Mouse (Mus musculus): Measurements from ENCODE around the gene Nmnat1. TPM values are rescaled to one million over a fixed set of nuclear protein-coding genes. Genes with fewer than 3 reads are reported as not detected.
"Not testable (repeated sequence)": the region's sequence is repeated elsewhere in the genome, so short reads cannot be mapped to it uniquely, and the experiment has no call there.

The Nmnat1 gene
- polyA plus RNA-seq, 1 experiment from 2014 or later, result 8.7 TPM

GRCm38 (mm10) chr4:149457163-149457562 is 27.8 kb downstream of the Nmnat1 start:
- not testable (repeated sequence) for H3K4me3 ChIP-seq; ATAC-seq (ENCODE audit: low read depth); H3K27me3 ChIP-seq; H3K9ac ChIP-seq; H3K9me3 ChIP-seq; H3K4me1 ChIP-seq (replicated peaks); H3K4me2 ChIP-seq; H3K27ac ChIP-seq (replicated peaks); H3K36me3 ChIP-seq
- 87% methylated on average over 27 of the region's 27 CpGs for WGBS

- Histone ChIP-seq H3K27me3 (no peaks in the 10 kb centered on the region), H3K4me2 (no peak within 1 kb of the TSS), H3K4me1 (replicated peaks) (no peaks in the 10 kb centered on the region; the same call in 1 of the 2 replicates), H3K9me3 (no peaks in the 10 kb centered on the region), H3K4me3 (no peak within 1 kb of the TSS), H3K9ac (no peak within 1 kb of the TSS), H3K36me3 (no peaks in the 10 kb centered on the region), H3K27ac (replicated peaks) (no peak within 1 kb of the TSS)
- WGBS, result 58% methylated on average over 8 of the region's 8 CpGs
- ATAC-seq (ENCODE audit: low read depth), result no peak
These were observed 30.1 kb downstream of the Nmnat1 start, which contains the start of gene Rbp7 for GRCm38 (mm10) chr4:149454879-149455278. Gene Rbp7, minus strand, starts transcription at chr4:149454978.

DNA sequence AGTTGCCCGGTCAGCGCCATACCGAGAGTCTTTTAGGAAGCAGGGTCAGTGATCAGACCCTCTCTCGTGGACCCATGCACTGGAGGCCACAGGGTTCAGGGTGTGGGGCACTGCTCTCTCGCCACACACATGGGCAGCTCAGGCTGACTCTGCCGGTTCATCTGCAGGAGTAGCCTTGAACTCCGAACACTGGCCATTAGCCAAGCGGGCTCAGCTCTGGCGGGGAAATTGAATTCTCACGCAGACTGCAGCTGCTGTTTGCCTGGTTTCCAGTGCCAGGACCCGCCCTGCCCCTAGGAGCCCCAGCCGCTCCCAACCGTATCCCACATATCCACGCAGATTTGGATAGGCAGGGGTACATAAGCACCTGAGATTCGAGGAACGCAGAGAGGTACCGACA is 30.7 kb downstream of the Nmnat1 start:
- WGBS, result 88% methylated on average over 17 of the region's 17 CpGs
- H3K4me2 ChIP-seq, result no peak overlapping the region

GRCm38 (mm10) chr4:149453656-149454055 is 31.3 kb downstream of the Nmnat1 start:
- no peak overlapping the region for H3K27ac ChIP-seq (replicated peaks)
- no peaks in the 10 kb centered on the region for H3K27me3 ChIP-seq
- H3K9me3 ChIP-seq, result no peaks in the 10 kb centered on the region
- WGBS, result 92% methylated on average over 4 of the region's 4 CpGs
- no peak for ATAC-seq (ENCODE audit: low read depth)
- H3K4me2 ChIP-seq, result no peak overlapping the region
- H3K4me3 ChIP-seq, result no peak overlapping the region
- H3K9ac ChIP-seq, result no peak overlapping the region
- no peaks in the 10 kb centered on the region for H3K36me3 ChIP-seq
- H3K4me1 ChIP-seq (replicated peaks), result no peaks in the 10 kb centered on the region; the same call in 1 of the 2 replicates

More for the DNA sequence above, 30.7 kb downstream of the Nmnat1 start:
- H3K9ac ChIP-seq, result no peak overlapping the region
- H3K27me3 ChIP-seq, result no peaks in the 10 kb centered on the region
- H3K4me1 ChIP-seq (replicated peaks), result no peaks in the 10 kb centered on the region; the same call in 1 of the 2 replicates
- no peaks in the 10 kb centered on the region for H3K9me3 ChIP-seq
- H3K27ac ChIP-seq (replicated peaks), result no peak overlapping the region
- no peak overlapping the region for H3K4me3 ChIP-seq
- no peaks in the 10 kb centered on the region for H3K36me3 ChIP-seq
- no peak for ATAC-seq (ENCODE audit: low read depth)

DNA sequence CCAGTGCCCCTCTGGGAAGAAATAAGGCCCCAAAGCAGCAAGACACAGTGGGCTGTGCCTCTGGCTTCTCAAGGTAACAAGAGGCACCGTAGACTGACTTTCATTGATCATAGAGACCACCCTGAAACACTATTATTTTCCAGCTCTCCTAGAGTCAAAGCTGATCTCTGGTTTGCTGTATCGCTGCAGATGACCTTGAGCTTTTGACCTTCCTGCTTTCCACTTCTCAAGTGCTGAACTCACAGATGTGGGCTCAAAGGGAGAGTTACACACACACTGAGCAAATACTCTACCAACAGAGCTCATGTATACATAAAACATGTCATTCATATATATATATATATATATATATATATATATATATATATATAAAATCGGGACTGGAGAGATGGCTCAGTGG is 34.4 kb downstream of the Nmnat1 start:
- Histone ChIP-seq H3K27ac (replicated peaks) (no peak overlapping the region), H3K4me2 (no peak overlapping the region), H3K36me3 (no peaks in the 10 kb centered on the region), H3K27me3 (no peaks in the 10 kb centered on the region), H3K4me1 (replicated peaks) (peaks cover 8% of the 10 kb centered on the region), H3K9me3 (no peaks in the 10 kb centered on the region), H3K4me3 (no peak overlapping the region), H3K9ac (no peak overlapping the region)
- WGBS, result 89% methylated on average over 3 of the region's 3 CpGs
- no peak for ATAC-seq (ENCODE audit: low read depth)

- Histone ChIP-seq H3K4me3 (no peak overlapping the region), H3K9ac (peak overlapping the region; percentile 75), H3K4me1 (replicated peaks) (peaks cover 21% of the 10 kb centered on the region), H3K27me3 (no peaks in the 10 kb centered on the region), H3K36me3 (no peaks in the 10 kb centered on the region), H3K9me3 (no peaks in the 10 kb centered on the region), H3K27ac (replicated peaks) (peak overlapping the region; percentile 97), H3K4me2 (peak overlapping the region; percentile 56)
- WGBS, result 40% methylated on average over 1 of the region's 1 CpGs
- no peak for ATAC-seq (ENCODE audit: low read depth)
These were observed 38.7 kb downstream of the Nmnat1 start for GRCm38 (mm10) chr4:149446309-149446708.

DNA sequence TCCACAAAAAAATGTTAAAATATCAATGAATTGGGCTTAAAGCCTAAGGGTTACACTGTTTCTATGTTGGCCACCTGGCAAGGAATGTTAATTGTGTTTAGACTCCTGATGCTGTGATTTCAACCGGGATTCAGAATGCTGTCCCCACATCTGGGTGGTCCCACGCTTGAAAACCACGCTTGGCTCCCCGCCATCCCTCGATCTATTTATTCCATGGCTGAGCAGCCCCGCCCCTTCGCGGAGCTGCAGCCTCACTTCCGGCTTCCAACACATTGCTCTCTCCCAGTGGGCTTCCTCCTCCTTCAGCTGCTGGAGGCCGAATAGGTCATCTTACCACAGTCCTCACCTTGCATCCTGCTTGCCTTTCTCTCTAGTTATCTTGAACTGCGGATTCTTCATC is 39.1 kb downstream of the Nmnat1 start:
- WGBS, result 1% methylated on average over 11 of the region's 11 CpGs
- peak overlapping the region; percentile 75 for H3K9ac ChIP-seq
- ATAC-seq (ENCODE audit: low read depth), result peak; percentile 72

DNA sequence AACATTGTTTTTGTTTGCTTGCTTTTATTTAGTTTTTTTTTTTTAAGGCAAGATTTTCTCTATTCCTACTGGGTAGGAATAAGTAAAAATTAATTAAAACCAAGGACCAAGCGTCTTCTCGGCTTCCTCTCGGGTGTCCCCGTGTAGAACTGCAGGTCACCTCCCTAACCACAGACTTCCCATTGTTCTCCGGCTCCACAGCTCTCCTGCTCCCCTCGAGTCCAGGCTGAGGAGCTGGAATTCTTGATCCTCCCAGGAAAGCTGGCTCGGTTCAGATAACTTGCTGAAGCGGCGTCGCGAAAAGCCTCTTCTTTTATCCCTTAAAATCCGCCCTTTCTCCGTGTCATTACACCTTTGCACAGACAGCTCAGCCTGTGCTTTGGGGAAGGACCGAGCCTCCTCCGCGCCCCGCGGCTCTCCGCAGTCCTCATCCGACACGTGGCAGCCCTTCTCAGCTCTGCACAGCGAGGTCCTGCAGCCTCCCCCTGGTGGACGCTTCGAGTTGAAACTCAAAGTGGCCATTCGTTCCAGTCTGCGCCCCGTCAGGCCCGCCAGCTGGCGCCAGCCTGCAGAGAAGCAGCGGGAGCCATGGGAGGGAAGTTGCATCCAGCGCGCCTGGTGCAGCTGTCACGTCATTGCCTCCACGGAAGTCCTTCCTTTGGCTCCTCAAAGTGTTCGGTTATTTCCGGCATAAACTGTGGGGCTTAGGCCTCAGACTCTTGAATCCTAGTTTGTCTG is 39.9 kb downstream of the Nmnat1 start:
- Histone ChIP-seq H3K4me2 (peak overlapping the region; percentile 56), H3K9me3 (no peaks in the 10 kb centered on the region), H3K27me3 (no peaks in the 10 kb centered on the region), H3K4me3 (peak overlapping the region; percentile 37), H3K9ac (peak overlapping the region; percentile 75), H3K27ac (replicated peaks) (peak overlapping the region; percentile 97), H3K4me1 (replicated peaks) (peaks cover 21% of the 10 kb centered on the region), H3K36me3 (no peaks in the 10 kb centered on the region)
- ATAC-seq (ENCODE audit: low read depth), result peak; percentile 98
- WGBS, result under 1% methylated on average over 36 of the region's 36 CpGs

More for the DNA sequence above, 39.1 kb downstream of the Nmnat1 start:
- peaks cover 21% of the 10 kb centered on the region for H3K4me1 ChIP-seq (replicated peaks)
- H3K4me3 ChIP-seq, result peak overlapping the region; percentile 37
- H3K27me3 ChIP-seq, result no peaks in the 10 kb centered on the region
- H3K27ac ChIP-seq (replicated peaks), result peak overlapping the region; percentile 97
- no peaks in the 10 kb centered on the region for H3K36me3 ChIP-seq
- H3K9me3 ChIP-seq, result no peaks in the 10 kb centered on the region
- peak overlapping the region; percentile 56 for H3K4me2 ChIP-seq

- H3K36me3 ChIP-seq, result no peaks in the 10 kb centered on the region
- peak overlapping the region; percentile 56 for H3K4me2 ChIP-seq
- H3K9ac ChIP-seq, result peak overlapping the region; percentile 75
- H3K9me3 ChIP-seq, result no peaks in the 10 kb centered on the region
- peak overlapping the region; percentile 37; the same call in 1 of the 2 replicates for H3K4me3 ChIP-seq
- H3K4me1 ChIP-seq (replicated peaks), result peaks cover 21% of the 10 kb centered on the region
- H3K27me3 ChIP-seq, result no peaks in the 10 kb centered on the region
- WGBS, result 75% methylated on average over 1 of the region's 1 CpGs
- ATAC-seq (ENCODE audit: low read depth), result no peak
- H3K27ac ChIP-seq (replicated peaks), result peak overlapping the region; percentile 97
These were observed 40.5 kb downstream of the Nmnat1 start for GRCm38 (mm10) chr4:149444465-149444864.

DNA sequence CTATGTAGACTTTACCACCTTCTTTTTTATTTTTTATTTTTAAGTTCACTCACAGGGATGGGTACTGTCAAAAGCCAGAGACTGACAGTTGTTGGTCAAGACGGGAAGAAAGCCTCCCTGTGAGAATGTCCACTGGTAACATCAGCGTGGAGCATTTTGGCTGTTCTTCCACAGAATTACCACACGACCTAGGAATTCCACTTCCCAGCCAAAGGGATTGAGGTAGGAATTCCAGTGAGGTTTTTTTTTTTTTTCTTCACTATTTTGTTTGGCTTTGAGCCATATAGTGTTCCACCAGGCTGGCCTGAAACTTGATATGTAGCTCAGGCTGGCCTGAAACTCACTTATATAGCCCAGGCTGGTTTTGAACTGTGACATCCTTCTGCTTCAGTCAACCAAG is 42.6 kb downstream of the Nmnat1 start:
- no peak for ATAC-seq (ENCODE audit: low read depth)
- Histone ChIP-seq H3K9ac (no peak overlapping the region), H3K27me3 (no peaks in the 10 kb centered on the region), H3K9me3 (no peaks in the 10 kb centered on the region), H3K4me3 (no peak overlapping the region), H3K4me2 (no peak overlapping the region), H3K4me1 (replicated peaks) (peaks cover 21% of the 10 kb centered on the region), H3K27ac (replicated peaks) (no peak overlapping the region), H3K36me3 (no peaks in the 10 kb centered on the region)
- 71% methylated on average over 3 of the region's 3 CpGs for WGBS

DNA sequence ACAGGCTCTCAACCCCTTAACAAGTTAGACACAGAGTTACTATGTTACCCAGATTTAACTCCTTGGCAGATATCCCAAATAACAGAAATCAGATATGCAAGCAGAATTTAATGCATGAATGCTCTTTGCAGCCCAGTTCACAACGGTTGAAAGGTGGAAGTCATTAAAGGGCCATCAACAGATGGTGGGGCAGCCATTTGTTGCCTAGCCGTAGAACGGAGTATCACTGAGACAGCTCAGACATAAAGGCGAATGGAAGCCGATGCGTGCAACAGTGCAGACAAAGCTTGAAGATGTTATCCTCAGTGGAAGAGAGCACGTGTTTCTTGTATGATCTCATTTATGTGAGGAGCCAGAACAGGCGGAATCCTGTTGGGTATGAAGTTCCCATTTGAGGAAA is 44.4 kb downstream of the Nmnat1 start:
- WGBS, result 48% methylated on average over 8 of the region's 8 CpGs
- Histone ChIP-seq H3K4me3 (no peak overlapping the region), H3K27ac (replicated peaks) (no peak overlapping the region), H3K9ac (no peak overlapping the region), H3K4me1 (replicated peaks) (peaks cover 13% of the 10 kb centered on the region), H3K27me3 (no peaks in the 10 kb centered on the region), H3K36me3 (no peaks in the 10 kb centered on the region), H3K4me2 (no peak overlapping the region), H3K9me3 (no peaks in the 10 kb centered on the region)
- ATAC-seq (ENCODE audit: low read depth), result no peak

DNA sequence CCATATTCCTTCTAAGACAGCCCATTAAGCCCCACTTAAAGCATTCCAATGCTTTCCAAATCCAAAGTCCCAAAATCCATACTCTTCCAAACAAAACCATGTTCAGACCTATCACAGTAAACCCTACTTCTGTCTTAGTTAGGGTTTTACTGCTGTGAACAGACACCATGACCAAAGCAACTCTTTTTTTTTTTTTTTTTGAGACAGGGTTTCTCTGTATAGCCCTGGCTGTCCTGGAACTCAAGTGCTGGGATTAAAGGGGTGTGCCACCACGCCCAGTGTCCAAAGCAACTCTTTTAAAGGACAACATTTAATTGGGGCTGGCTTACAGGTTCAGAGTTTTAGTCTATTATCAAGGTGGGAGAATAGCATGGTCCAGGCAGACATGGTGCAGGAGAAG is 53.1 kb downstream of the Nmnat1 start:
- ATAC-seq (ENCODE audit: low read depth); H3K9ac ChIP-seq: not testable (repeated sequence)
- WGBS, result 80% methylated on average over 1 of the region's 1 CpGs

GRCm38 (mm10) chr4:149429592-149429991 is 55.4 kb downstream of the Nmnat1 start:
- Histone ChIP-seq H3K4me2 (no peak overlapping the region), H3K27me3 (no peaks in the 10 kb centered on the region), H3K9me3 (no peaks in the 10 kb centered on the region), H3K4me3 (no peak overlapping the region), H3K36me3 (no peaks in the 10 kb centered on the region), H3K9ac (no peak overlapping the region), H3K27ac (replicated peaks) (no peak overlapping the region), H3K4me1 (replicated peaks) (peaks cover 9% of the 10 kb centered on the region; the same call in 1 of the 2 replicates)
- ATAC-seq (ENCODE audit: low read depth), result no peak
- 87% methylated on average over 5 of the region's 5 CpGs for WGBS

More for the DNA sequence above, 53.1 kb downstream of the Nmnat1 start:
- H3K4me2 ChIP-seq; H3K4me3 ChIP-seq; H3K36me3 ChIP-seq; H3K4me1 ChIP-seq (replicated peaks); H3K27me3 ChIP-seq; H3K27ac ChIP-seq (replicated peaks); H3K9me3 ChIP-seq: not testable (repeated sequence)
